Mouse (Mus musculus): ENCODE measurements around the gene Zfp69. TPM values are rescaled to one million over a fixed set of nuclear protein-coding genes. Genes with fewer than 3 reads are reported as not detected.

Zfp69 gene
- polyA plus RNA-seq, 1 experiment from 2014 or later: 9.8 TPM

- Histone ChIP-seq H3K27ac (no peak overlapping the region), H3K4me3 (no peak overlapping the region)
- WGBS: 71% methylated on average over 11 of the region's 11 CpGs
Observed at GRCm38 (mm10) chr4:120893656-120894401, 57.7 kb downstream of the Zfp69 start.

GRCm38 (mm10) chr4:120892516-120892915 is 59.0 kb downstream of the Zfp69 start:
- whole genome bisulfite sequencing: 86% methylated on average over 1 of the region's 1 CpGs
- no peak for ATAC-seq (ENCODE audit: low FRiP score)
- Histone ChIP-seq H3K9ac (no peak overlapping the region), H3K4me1 (replicated peaks) (peaks cover 28% of the 10 kb centered on the region), H3K4me3 (no peak overlapping the region), H3K36me3 (no peaks in the 10 kb centered on the region), H3K27me3 (0 out of 2 replicates have a peak, but pooled peaks cover 4% of the 10 kb centered on the region), H3K4me2 (no peak overlapping the region), H3K9me3 (no peaks in the 10 kb centered on the region), H3K27ac (no peak overlapping the region)

More at GRCm38 (mm10) chr4:120893656-120894401, 57.7 kb downstream of the Zfp69 start:
- H3K9ac ChIP-seq: no peak overlapping the region
- H3K4me2 ChIP-seq: no peak overlapping the region
- no peaks in the 10 kb centered on the region for H3K36me3 ChIP-seq
- H3K4me1 ChIP-seq (replicated peaks): peaks cover 28% of the 10 kb centered on the region
- H3K9me3 ChIP-seq: no peaks in the 10 kb centered on the region
- ATAC-seq (ENCODE audit: low FRiP score): no peak
- 0 out of 2 replicates have a peak, but pooled peaks cover 4% of the 10 kb centered on the region for H3K27me3 ChIP-seq

GRCm38 (mm10) chr4:120891960-120892359 is 59.5 kb downstream of the Zfp69 start:
- no peak overlapping the region for H3K4me3 ChIP-seq

GRCm38 (mm10) chr4:120890754-120891440 is 60.6 kb downstream of the Zfp69 start:
- Histone ChIP-seq H3K27me3 (peaks cover 7% of the 10 kb centered on the region), H3K36me3 (no peaks in the 10 kb centered on the region), H3K9me3 (no peaks in the 10 kb centered on the region), H3K4me1 (replicated peaks) (peaks cover 37% of the 10 kb centered on the region), H3K9ac (0 out of 2 replicates have a peak overlapping the region, but pooled peaks have one; percentile 5), H3K4me2 (no peak overlapping the region), H3K4me3 (no peak overlapping the region), H3K27ac (peak overlapping the region; percentile 12; the same call in 1 of the 2 replicates)
- ATAC-seq (ENCODE audit: low FRiP score): peak; percentile 47; the same call in 1 of the 2 replicates
- 50% methylated on average over 11 of the region's 11 CpGs for WGBS

More at GRCm38 (mm10) chr4:120891960-120892359, 59.5 kb downstream of the Zfp69 start:
- Histone ChIP-seq H3K4me1 (replicated peaks) (peaks cover 31% of the 10 kb centered on the region), H3K27me3 (peaks cover 4% of the 10 kb centered on the region), H3K27ac (no peak overlapping the region), H3K4me2 (no peak overlapping the region), H3K9me3 (no peaks in the 10 kb centered on the region), H3K9ac (no peak overlapping the region), H3K36me3 (no peaks in the 10 kb centered on the region)
- ATAC-seq (ENCODE audit: low FRiP score): no peak

GRCm38 (mm10) chr4:120888884-120889283 is 62.6 kb downstream of the Zfp69 start:
- Histone ChIP-seq H3K4me2 (no peak overlapping the region), H3K4me3 (no peak overlapping the region), H3K27ac (no peak overlapping the region), H3K9ac (no peak overlapping the region), H3K4me1 (replicated peaks) (peaks cover 34% of the 10 kb centered on the region), H3K27me3 (peaks cover 11% of the 10 kb centered on the region), H3K36me3 (no peaks in the 10 kb centered on the region), H3K9me3 (no peaks in the 10 kb centered on the region)
- no peak for ATAC-seq (ENCODE audit: low FRiP score)
- WGBS: 74% methylated on average over 8 of the region's 8 CpGs

GRCm38 (mm10) chr4:120887381-120888112 is 64.0 kb downstream of the Zfp69 start:
- Histone ChIP-seq H3K4me2 (no peak overlapping the region), H3K4me3 (no peak overlapping the region), H3K9me3 (no peaks in the 10 kb centered on the region), H3K27ac (no peak overlapping the region), H3K27me3 (peaks cover 12% of the 10 kb centered on the region), H3K9ac (no peak overlapping the region), H3K4me1 (replicated peaks) (peaks cover 39% of the 10 kb centered on the region), H3K36me3 (no peaks in the 10 kb centered on the region)
- ATAC-seq (ENCODE audit: low FRiP score): no peak
- 28% methylated on average over 8 of the region's 8 CpGs for WGBS

GRCm38 (mm10) chr4:120886811-120887210 is 64.7 kb downstream of the Zfp69 start:
- Histone ChIP-seq H3K27me3 (peaks cover 12% of the 10 kb centered on the region), H3K4me1 (replicated peaks) (peaks cover 46% of the 10 kb centered on the region), H3K9ac (no peak overlapping the region), H3K4me3 (no peak overlapping the region), H3K27ac (no peak overlapping the region), H3K4me2 (no peak overlapping the region), H3K36me3 (no peaks in the 10 kb centered on the region), H3K9me3 (no peaks in the 10 kb centered on the region)
- ATAC-seq (ENCODE audit: low FRiP score): no peak
- 80% methylated on average over 5 of the region's 5 CpGs for WGBS

- whole genome bisulfite sequencing: 33% methylated on average over 4 of the region's 4 CpGs
- Histone ChIP-seq H3K9ac (no peak overlapping the region), H3K27me3 (peaks cover 12% of the 10 kb centered on the region), H3K4me1 (replicated peaks) (peaks cover 48% of the 10 kb centered on the region), H3K9me3 (no peaks in the 10 kb centered on the region), H3K36me3 (no peaks in the 10 kb centered on the region), H3K4me3 (no peak overlapping the region), H3K27ac (no peak overlapping the region), H3K4me2 (no peak overlapping the region)
- ATAC-seq (ENCODE audit: low FRiP score): no peak
Observed at GRCm38 (mm10) chr4:120886131-120886530, 65.4 kb downstream of the Zfp69 start.

- no peak overlapping the region for H3K27ac ChIP-seq
- WGBS: 39% methylated on average over 13 of the region's 13 CpGs
- H3K4me1 ChIP-seq (replicated peaks): peaks cover 47% of the 10 kb centered on the region
- no peak overlapping the region for H3K4me3 ChIP-seq
- H3K27me3 ChIP-seq: peaks cover 12% of the 10 kb centered on the region
- H3K9ac ChIP-seq: no peak overlapping the region
- H3K9me3 ChIP-seq: no peaks in the 10 kb centered on the region
- H3K36me3 ChIP-seq: no peaks in the 10 kb centered on the region
- H3K4me2 ChIP-seq: no peak overlapping the region
- no peak for ATAC-seq (ENCODE audit: low FRiP score)
Observed at GRCm38 (mm10) chr4:120885208-120886120, 66.0 kb downstream of the Zfp69 start.

- H3K4me2 ChIP-seq: no peak overlapping the region
Observed at GRCm38 (mm10) chr4:120882002-120882625, 69.4 kb downstream of the Zfp69 start.

More at GRCm38 (mm10) chr4:120882002-120882625, 69.4 kb downstream of the Zfp69 start:
- peak; percentile 82 for ATAC-seq (ENCODE audit: low FRiP score)
- Histone ChIP-seq H3K9me3 (no peaks in the 10 kb centered on the region), H3K27me3 (peaks cover 11% of the 10 kb centered on the region), H3K9ac (no peak overlapping the region), H3K27ac (no peak overlapping the region), H3K4me3 (no peak overlapping the region), H3K36me3 (no peaks in the 10 kb centered on the region), H3K4me1 (replicated peaks) (peaks cover 49% of the 10 kb centered on the region)
- 31% methylated on average over 5 of the region's 5 CpGs for WGBS
